Mouse (Mus musculus): Measurements from ENCODE around the gene Gm13119. TPM values are rescaled to one million over a fixed set of nuclear protein-coding genes. Genes with fewer than 3 reads are reported as not detected.
"Not testable (repeated sequence)": the region's sequence is repeated elsewhere in the genome, so short reads cannot be mapped to it uniquely, and the experiment has no call there.

Gene Gm13119
- total RNA-seq (2017): not detected in 3 replicates

- ATAC-seq (replicated peaks; ENCODE audit: insufficient number of reproducible peaks, low FRiP score, low TSS enrichment, poor library complexity, severe bottlenecking): not testable (repeated sequence)
Measured at GRCm38 (mm10) chr4:144357642-144358041, at the start of gene Gm13119. Gm13119 (plus strand) TSS chr4:144357942.

DNA sequence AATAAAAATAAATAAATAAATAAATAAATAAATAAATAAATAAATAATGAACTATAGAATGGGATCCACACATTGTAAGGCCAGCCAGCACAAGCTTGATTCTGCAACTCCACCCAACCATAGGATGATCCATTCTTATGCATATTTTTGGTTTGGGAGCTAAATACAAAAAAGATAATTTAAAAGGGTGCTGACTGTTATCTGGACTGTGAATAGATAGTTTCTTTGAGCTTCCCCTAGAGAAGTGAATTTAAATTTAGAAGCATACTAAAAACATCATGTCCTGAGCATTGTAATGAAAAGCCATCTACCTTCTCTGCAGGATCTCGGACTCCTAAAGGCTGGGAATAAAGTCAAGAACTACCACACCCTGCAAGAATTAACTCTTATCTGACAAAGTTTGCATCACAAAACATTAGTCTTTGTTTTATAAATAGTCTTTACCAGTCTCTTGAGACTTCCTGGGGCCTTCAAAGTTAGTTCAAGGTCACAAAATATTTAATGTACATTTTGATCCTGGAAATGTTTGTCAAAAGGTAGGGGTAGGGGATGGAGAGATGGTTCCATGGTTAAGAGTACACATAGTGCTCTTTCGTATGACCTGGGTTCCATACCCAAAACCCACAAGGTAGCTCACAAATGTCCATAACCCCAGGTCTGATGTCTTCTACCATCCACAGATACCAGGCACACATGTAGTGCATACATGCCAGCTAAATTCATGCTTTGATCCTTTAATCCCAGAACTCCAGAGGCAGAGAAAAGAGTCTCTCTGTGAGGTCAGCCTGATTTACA lies 44.9 kb upstream of the Gm13119 start:
- not testable (repeated sequence) for ATAC-seq (replicated peaks; ENCODE audit: insufficient number of reproducible peaks, low FRiP score, low TSS enrichment, poor library complexity, severe bottlenecking)

GRCm38 (mm10) chr4:144329949-144330348 lies 27.8 kb upstream of the Gm13119 start, which contains the start of gene Gm13128:
Gm13128 (plus strand) TSS chr4:144330249.
- not testable (repeated sequence) for ATAC-seq (replicated peaks; ENCODE audit: insufficient number of reproducible peaks, low FRiP score, low TSS enrichment, poor library complexity, severe bottlenecking)

- ATAC-seq (replicated peaks; ENCODE audit: insufficient number of reproducible peaks, low FRiP score, low TSS enrichment, poor library complexity, severe bottlenecking): not testable (repeated sequence)
Measured at GRCm38 (mm10) chr4:144335856-144336255, 21.9 kb upstream of the Gm13119 start.

- no peak for ATAC-seq (replicated peaks; ENCODE audit: insufficient number of reproducible peaks, low FRiP score, low TSS enrichment, poor library complexity, severe bottlenecking)
Measured at GRCm38 (mm10) chr4:144377911-144378310, 20.2 kb downstream of the Gm13119 start, which contains the start of gene Pramef20. Pramef20 (minus strand) TSS chr4:144377933.

DNA sequence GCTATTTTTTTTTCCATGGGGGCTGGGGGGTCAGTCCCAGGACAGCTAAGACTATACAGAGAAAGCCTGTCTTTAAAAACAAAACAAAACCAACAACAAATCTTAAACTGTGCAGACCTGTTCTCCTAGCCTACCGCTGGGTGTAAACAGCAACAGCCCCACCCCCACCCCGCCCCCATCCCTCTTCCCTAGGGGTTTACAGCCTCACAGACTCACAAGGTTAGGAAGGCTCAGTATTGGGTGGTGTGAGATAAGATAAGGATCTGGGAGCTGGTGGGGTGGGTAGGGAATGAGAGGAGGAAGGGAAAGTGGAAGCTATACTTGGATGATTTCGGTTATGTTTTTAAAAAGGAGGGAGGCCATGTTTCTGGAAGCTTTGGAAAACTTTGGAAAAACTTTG lies 38.6 kb downstream of the Gm13119 start:
- no peak for ATAC-seq (replicated peaks; ENCODE audit: insufficient number of reproducible peaks, low FRiP score, low TSS enrichment, poor library complexity, severe bottlenecking)

GRCm38 (mm10) chr4:144402712-144403111 lies 45.0 kb downstream of the Gm13119 start:
- no peak for ATAC-seq (replicated peaks; ENCODE audit: insufficient number of reproducible peaks, low FRiP score, low TSS enrichment, poor library complexity, severe bottlenecking)

- ATAC-seq (replicated peaks; ENCODE audit: insufficient number of reproducible peaks, low FRiP score, low TSS enrichment, poor library complexity, severe bottlenecking): no peak
Measured at GRCm38 (mm10) chr4:144404456-144405086, 46.8 kb downstream of the Gm13119 start.

GRCm38 (mm10) chr4:144406261-144406660 lies 48.5 kb downstream of the Gm13119 start:
- no peak for ATAC-seq (replicated peaks; ENCODE audit: insufficient number of reproducible peaks, low FRiP score, low TSS enrichment, poor library complexity, severe bottlenecking)

DNA sequence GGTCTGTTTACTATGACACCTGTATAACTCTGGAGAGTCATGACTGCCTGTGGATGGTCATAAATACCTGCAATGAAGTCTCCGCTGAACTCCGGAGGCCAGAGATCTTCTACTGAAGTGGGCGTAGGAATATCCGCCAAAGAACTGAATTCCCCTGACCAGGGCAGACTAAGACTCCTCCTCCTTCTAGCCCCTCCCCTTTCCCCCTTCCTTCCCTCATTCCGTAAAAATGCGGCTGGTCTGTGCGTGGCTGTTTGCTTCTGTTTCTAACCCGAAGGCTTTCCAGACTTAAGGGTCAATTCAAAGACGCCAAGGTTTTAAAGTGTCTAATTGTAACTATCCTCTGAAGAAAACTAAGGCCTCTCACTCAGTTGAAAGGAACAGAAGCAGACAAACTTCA lies 50.5 kb downstream of the Gm13119 start, which contains the start of gene Pramef12:
Gene Pramef12, minus strand, starts transcription at position 175 of the 400 bp plus-strand sequence.
- no peak for ATAC-seq (replicated peaks; ENCODE audit: insufficient number of reproducible peaks, low FRiP score, low TSS enrichment, poor library complexity, severe bottlenecking)

Other genes with a start within 250 kb of the Gm13119 start
- gene Oog3, start 195.3 kb upstream of the Gm13119 start, total RNA-seq (2017): not detected in 3 replicates
- gene Oog2, start 167.2 kb upstream of the Gm13119 start, total RNA-seq (2017): not detected in 3 replicates
- not detected in 3 replicates for gene C87977, start 144.6 kb upstream of the Gm13119 start, total RNA-seq (2017)
- not detected in 3 replicates for gene Pramel5, start 77.5 kb upstream of the Gm13119 start, total RNA-seq (2017)
- gene Gm13128, start 27.7 kb upstream of the Gm13119 start, total RNA-seq (2017): not detected in 3 replicates
- not detected in 3 replicates for gene Pramef20, start 20.0 kb downstream of the Gm13119 start, total RNA-seq (2017)
- gene Pramef12, start 50.5 kb downstream of the Gm13119 start, total RNA-seq (2017): not detected in 3 replicates
- gene 1700012P22Rik, start 80.8 kb downstream of the Gm13119 start, total RNA-seq (2017): not detected in 3 replicates
- not detected in 3 replicates for gene Gm9944, start 95.4 kb downstream of the Gm13119 start, total RNA-seq (2017)
- not detected in 3 replicates for gene Aadacl3, start 105.8 kb downstream of the Gm13119 start, total RNA-seq (2017)
- gene 9430007A20Rik, start 161.9 kb downstream of the Gm13119 start, total RNA-seq (2017): not detected in 3 replicates
- not detected in 3 replicates for gene Gm13124, start 207.2 kb downstream of the Gm13119 start, total RNA-seq (2017)

Measured in monocyte, adult 5-6 weeks (primary cell).